Mouse (Mus musculus) liver, embryonic 13.5 days (tissue): ENCODE results near the gene Phtf2. TPM values are rescaled to one million over a fixed set of nuclear protein-coding genes. Genes with fewer than 3 reads are reported as not detected.
"Not testable (repeated sequence)": the region's sequence is repeated elsewhere in the genome, so short reads cannot be mapped to it uniquely, and the experiment has no call there.

Experiments
- ATAC-seq: fragments of 200-750 bp; cut with Nextera tagmentation; 2 replicates; pipeline ENCODE4 v1.8.0; 2017; ENCODE audit warnings: low read depth, mild to moderate bottlenecking, moderate number of reproducible peaks, moderate library complexity
- DNase-seq: peaks from one replicate; pipeline ENCODE4 v3.0.0; 2022
- H3K27ac ChIP-seq: fragments of 300-500 bp; sonication (generic); 2 replicates; pipeline ENCODE4 v1.5.1; 2015; ENCODE audit warnings: moderate library complexity, mild to moderate bottlenecking, inconsistent platforms
- H3K27me3 ChIP-seq: fragments of 300-500 bp; sonication (generic); 2 replicates; pipeline ENCODE4 v1.6.1; 2015; ENCODE audit warnings: mild to moderate bottlenecking, inconsistent platforms
- H3K36me3 ChIP-seq: fragments of 300-500 bp; sonication (generic); 2 replicates; pipeline ENCODE4 v1.6.1; 2015; ENCODE audit warnings: mild to moderate bottlenecking, inconsistent platforms
- H3K4me1 ChIP-seq: fragments of 300-500 bp; sonication (generic); replicated peaks from 2 replicates; pipeline ENCODE4 v1.6.1; 2015; ENCODE audit warnings: inconsistent platforms
- H3K4me2 ChIP-seq: fragments of 300-500 bp; sonication (generic); 2 replicates; pipeline ENCODE4 v1.6.1; 2015; ENCODE audit warnings: inconsistent platforms, mild to moderate bottlenecking, moderate library complexity
- H3K4me3 ChIP-seq: fragments of 300-500 bp; sonication (generic); replicated peaks from 2 replicates; pipeline ENCODE4 v1.5.1; 2015; ENCODE audit warnings: mild to moderate bottlenecking, inconsistent platforms
- H3K9ac ChIP-seq: fragments of 300-500 bp; sonication (generic); 2 replicates; pipeline ENCODE4 v1.6.1; 2015; ENCODE audit warnings: mild to moderate bottlenecking, inconsistent platforms
- H3K9me3 ChIP-seq: fragments of 300-500 bp; sonication (generic); replicated peaks from 2 replicates; pipeline ENCODE4 v1.6.1; 2016; ENCODE audit warnings: inconsistent platforms
- WGBS: fragments of 180-500 bp; shearing (Covaris S2); methylation state at CpG from one replicate; pipeline ENCODE4 v1.1.7; 2015; ENCODE audit not compliant: insufficient replicate concordance; 5-methylcytosine and 5-hydroxymethylcytosine counted together
- polyA plus RNA-seq: library from polyadenylated mRNA; unstranded; fragments of >200 nt; fragmentation: Nextera tagmentation; extraction: Ambion mirVana; gene quantifications from 2 replicates; pipeline ENCODE4 v1.2.1, GENCODE M21; 2015

Gene Phtf2
- polyA plus RNA-seq, 1 experiment from 2014 or later = 6.2 TPM

DNA sequence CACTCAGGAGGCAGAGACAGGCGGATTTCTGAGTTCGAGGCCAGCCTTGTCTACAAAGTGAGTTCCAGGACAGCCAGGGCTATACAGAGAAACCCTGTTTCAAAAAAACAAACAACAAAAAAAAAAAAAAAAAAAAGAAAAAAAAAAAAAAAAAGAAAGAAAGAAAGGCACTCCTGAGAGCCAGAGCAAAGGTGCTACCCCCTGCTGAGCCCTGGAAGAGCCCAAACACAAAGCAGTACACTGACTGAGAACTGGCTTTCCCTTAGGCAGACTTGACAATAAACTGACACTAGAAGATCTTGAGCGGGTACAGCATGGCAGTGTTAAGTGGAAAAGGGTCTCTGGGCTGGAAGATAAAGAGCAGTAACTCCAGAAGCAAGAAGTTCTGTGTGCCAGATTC, 119.5 kb downstream of the Phtf2 start:
- H3K4me3 ChIP-seq, ATAC-seq, H3K9me3 ChIP-seq, H3K27ac ChIP-seq, H3K4me1 ChIP-seq, DNase-seq, H3K9ac ChIP-seq, H3K4me2 ChIP-seq, H3K27me3 ChIP-seq: not testable (repeated sequence)
- 74% methylated on average over 3 of the region's 3 CpGs for WGBS
- H3K36me3 ChIP-seq = peaks cover 16% of the 10 kb centered on the region

DNA sequence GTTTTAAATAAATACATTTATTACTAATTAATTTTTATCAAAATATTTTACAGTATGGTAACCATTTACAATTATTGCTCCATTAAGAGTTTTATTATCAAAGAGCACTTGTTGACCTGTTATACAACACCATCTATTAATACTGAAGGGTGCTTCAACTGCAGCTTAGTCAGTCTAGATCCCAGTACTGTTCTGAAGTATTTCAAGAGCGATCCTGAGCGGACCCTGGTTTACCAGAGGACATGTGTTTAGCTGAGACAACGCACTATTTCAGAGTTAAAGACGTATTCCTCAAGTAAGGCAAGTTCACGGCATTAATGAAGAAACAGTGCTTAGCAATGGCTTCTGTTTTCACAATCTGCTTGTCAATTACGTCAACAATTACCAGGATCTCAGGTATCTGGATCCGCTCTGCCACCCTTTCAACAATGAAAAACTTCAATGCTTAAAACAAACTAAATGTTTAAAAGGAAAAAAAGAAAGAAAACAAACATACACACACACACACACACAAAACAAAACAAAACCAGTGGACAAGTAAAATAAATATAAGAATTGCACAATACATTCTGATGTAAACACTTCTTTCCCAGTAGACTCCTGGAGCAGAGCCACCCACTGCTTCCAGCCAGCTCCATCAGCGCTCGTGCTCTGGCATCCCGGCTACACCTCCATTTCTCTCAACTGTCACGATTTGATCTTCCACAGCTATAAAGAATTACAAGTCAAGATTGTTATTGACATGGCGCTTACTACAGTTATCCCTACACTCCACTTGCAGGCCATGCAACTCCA, 121.4 kb downstream of the Phtf2 start:
- no peaks in the 10 kb centered on the region for H3K27me3 ChIP-seq
- H3K36me3 ChIP-seq = peaks cover 14% of the 10 kb centered on the region
- H3K4me1 ChIP-seq = no peaks in the 10 kb centered on the region
- no peak for ATAC-seq
- no peak overlapping the region for H3K4me3 ChIP-seq
- no peak overlapping the region for H3K9ac ChIP-seq
- 79% methylated on average over 12 of the region's 12 CpGs for WGBS
- no peaks in the 10 kb centered on the region for H3K9me3 ChIP-seq
- H3K4me2 ChIP-seq = no peak overlapping the region
- H3K27ac ChIP-seq = no peak overlapping the region
- no peak for DNase-seq

- H3K27ac ChIP-seq = no peak overlapping the region
- H3K4me1 ChIP-seq = no peaks in the 10 kb centered on the region
- WGBS = 64% methylated on average over 5 of the region's 5 CpGs
- H3K27me3 ChIP-seq = no peaks in the 10 kb centered on the region
- no peak for DNase-seq
- H3K4me3 ChIP-seq = no peak overlapping the region
- peaks cover 10% of the 10 kb centered on the region for H3K36me3 ChIP-seq
- no peak overlapping the region for H3K4me2 ChIP-seq
- ATAC-seq = no peak
- no peaks in the 10 kb centered on the region for H3K9me3 ChIP-seq
- no peak overlapping the region for H3K9ac ChIP-seq
These were observed 122.2 kb downstream of the Phtf2 start for GRCm38 (mm10) chr5:20759771-20760170.

- H3K27ac ChIP-seq = no peak overlapping the region
- no peaks in the 10 kb centered on the region for H3K27me3 ChIP-seq
- no peak for DNase-seq
- H3K9me3 ChIP-seq = no peaks in the 10 kb centered on the region
- no peak overlapping the region for H3K9ac ChIP-seq
- H3K36me3 ChIP-seq = 0 out of 2 replicates have a peak, but pooled peaks cover 6% of the 10 kb centered on the region
- no peak overlapping the region for H3K4me2 ChIP-seq
- no peak for ATAC-seq
- no peak overlapping the region for H3K4me3 ChIP-seq
- 71% methylated on average over 5 of the region's 5 CpGs for WGBS
- H3K4me1 ChIP-seq = no peaks in the 10 kb centered on the region
These were observed 128.0 kb downstream of the Phtf2 start for GRCm38 (mm10) chr5:20753963-20754362.

GRCm38 (mm10) chr5:20753096-20753495, 128.8 kb downstream of the Phtf2 start:
- Histone ChIP-seq H3K4me3 (no peak overlapping the region), H3K9ac (no peak overlapping the region), H3K36me3 (no peaks in the 10 kb centered on the region), H3K4me2 (no peak overlapping the region), H3K27ac (no peak overlapping the region), H3K27me3 (no peaks in the 10 kb centered on the region), H3K4me1 (no peaks in the 10 kb centered on the region), H3K9me3 (no peaks in the 10 kb centered on the region)
- ATAC-seq (no peak), DNase-seq (no peak)
- 50% methylated on average over 2 of the region's 2 CpGs for WGBS

DNA sequence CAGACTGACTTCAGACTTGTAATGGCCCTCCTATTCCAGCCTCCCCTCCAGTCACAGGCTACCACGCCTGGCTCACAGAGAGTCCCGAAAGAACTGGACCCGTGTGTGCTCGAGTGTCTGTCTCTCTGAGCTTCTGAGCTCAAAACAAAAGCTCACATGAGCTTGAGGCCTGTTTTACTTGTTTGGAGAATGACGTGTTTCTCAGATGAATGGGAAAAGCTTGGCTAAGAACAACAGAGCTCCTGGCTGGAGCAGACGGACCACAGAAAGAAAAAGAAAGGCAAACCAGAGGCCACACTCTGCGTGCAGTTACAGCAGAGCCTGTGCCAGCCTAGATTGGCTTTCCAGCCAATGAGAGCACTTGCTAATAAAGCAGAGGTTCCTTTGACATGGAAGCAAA, 130.2 kb downstream of the Phtf2 start:
- Histone ChIP-seq H3K4me1 (no peaks in the 10 kb centered on the region), H3K27me3 (no peaks in the 10 kb centered on the region), H3K9me3 (no peaks in the 10 kb centered on the region), H3K4me2 (no peak overlapping the region), H3K9ac (no peak overlapping the region), H3K27ac (no peak overlapping the region), H3K36me3 (no peaks in the 10 kb centered on the region), H3K4me3 (no peak overlapping the region)
- no peak for DNase-seq
- 70% methylated on average over 7 of the region's 7 CpGs for WGBS
- no peak for ATAC-seq

- no peaks in the 10 kb centered on the region for H3K4me1 ChIP-seq
- H3K4me3 ChIP-seq = no peak overlapping the region
- H3K9me3 ChIP-seq = no peaks in the 10 kb centered on the region
- no peak for ATAC-seq
- no peak overlapping the region for H3K4me2 ChIP-seq
- H3K9ac ChIP-seq = no peak overlapping the region
- no peaks in the 10 kb centered on the region for H3K36me3 ChIP-seq
- WGBS = 65% methylated on average over 7 of the region's 7 CpGs
- no peaks in the 10 kb centered on the region for H3K27me3 ChIP-seq
- DNase-seq = no peak
- no peak overlapping the region for H3K27ac ChIP-seq
These were observed 130.9 kb downstream of the Phtf2 start for GRCm38 (mm10) chr5:20751000-20751399.

- DNase-seq (no peak), ATAC-seq (no peak)
- no peak overlapping the region for H3K9ac ChIP-seq
- no peak overlapping the region for H3K4me2 ChIP-seq
- no peak overlapping the region for H3K27ac ChIP-seq
- no peaks in the 10 kb centered on the region for H3K4me1 ChIP-seq
- WGBS = 22% methylated on average over 3 of the region's 3 CpGs
- H3K9me3 ChIP-seq = no peaks in the 10 kb centered on the region
- no peaks in the 10 kb centered on the region for H3K36me3 ChIP-seq
- H3K27me3 ChIP-seq = no peaks in the 10 kb centered on the region
- H3K4me3 ChIP-seq = no peak overlapping the region
These were observed 132.4 kb downstream of the Phtf2 start for GRCm38 (mm10) chr5:20749535-20749934.

DNA sequence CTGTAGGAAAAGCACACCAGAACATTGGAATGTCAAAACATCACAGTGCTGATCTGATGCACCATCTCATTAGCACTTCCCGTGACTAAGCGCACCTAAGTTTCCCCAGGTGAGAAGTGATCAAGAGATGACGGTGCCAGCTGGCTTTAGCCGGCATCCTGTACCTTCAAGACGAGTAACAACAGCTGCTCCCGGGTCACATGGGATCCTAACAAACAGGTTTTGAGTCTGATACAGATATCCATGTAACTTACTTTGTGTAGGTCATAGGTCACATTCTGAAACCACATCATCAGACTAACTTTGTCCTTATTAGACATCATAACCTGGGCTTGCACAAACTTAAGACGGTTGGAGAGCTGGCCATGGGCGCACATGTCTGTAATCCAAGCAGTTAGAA, 133.1 kb downstream of the Phtf2 start:
- Histone ChIP-seq H3K9me3 (no peaks in the 10 kb centered on the region), H3K4me2 (no peak overlapping the region), H3K4me3 (no peak overlapping the region), H3K4me1 (no peaks in the 10 kb centered on the region), H3K27me3 (no peaks in the 10 kb centered on the region), H3K9ac (no peak overlapping the region), H3K27ac (no peak overlapping the region), H3K36me3 (no peaks in the 10 kb centered on the region)
- ATAC-seq (no peak), DNase-seq (no peak)
- 79% methylated on average over 8 of the region's 8 CpGs for WGBS

GRCm38 (mm10) chr5:20748142-20748541, 133.8 kb downstream of the Phtf2 start:
- Histone ChIP-seq H3K4me2 (no peak overlapping the region), H3K9ac (no peak overlapping the region), H3K27me3 (no peaks in the 10 kb centered on the region), H3K36me3 (no peaks in the 10 kb centered on the region), H3K4me1 (no peaks in the 10 kb centered on the region), H3K27ac (no peak overlapping the region), H3K9me3 (no peaks in the 10 kb centered on the region), H3K4me3 (no peak overlapping the region)
- WGBS = 75% methylated on average over 4 of the region's 4 CpGs
- DNase-seq (no peak), ATAC-seq (no peak)

- ATAC-seq (no peak), DNase-seq (no peak)
- H3K9me3 ChIP-seq = no peaks in the 10 kb centered on the region
- H3K27ac ChIP-seq = no peak overlapping the region
- no peak overlapping the region for H3K4me2 ChIP-seq
- no peak overlapping the region for H3K9ac ChIP-seq
- H3K4me3 ChIP-seq = no peak overlapping the region
- WGBS = 83% methylated on average over 8 of the region's 8 CpGs
- no peaks in the 10 kb centered on the region for H3K36me3 ChIP-seq
- H3K27me3 ChIP-seq = no peaks in the 10 kb centered on the region
- H3K4me1 ChIP-seq = no peaks in the 10 kb centered on the region
These were observed 140.0 kb downstream of the Phtf2 start for GRCm38 (mm10) chr5:20741936-20742335.

DNA sequence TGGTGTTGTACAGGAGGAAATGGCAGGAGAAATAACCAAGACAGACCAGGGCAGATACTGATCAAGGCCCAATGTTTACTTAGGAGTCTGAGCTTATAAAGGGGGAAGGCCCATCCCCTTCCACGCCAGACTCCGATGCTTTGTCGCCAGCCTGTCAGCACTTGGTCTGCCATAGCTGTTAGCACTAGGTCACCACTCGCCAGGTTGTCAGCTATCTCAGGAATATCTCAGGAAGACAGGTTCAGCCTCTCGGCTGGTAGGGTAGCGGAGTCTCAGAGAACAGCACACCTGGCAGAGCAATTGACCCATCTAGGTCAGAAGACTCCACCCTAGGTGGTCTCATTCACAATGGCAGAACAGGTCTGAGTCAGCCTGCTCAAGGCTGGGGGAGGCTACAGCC, 140.7 kb downstream of the Phtf2 start:
- H3K9me3 ChIP-seq = no peaks in the 10 kb centered on the region
- H3K27ac ChIP-seq = no peak overlapping the region
- DNase-seq = no peak
- no peak for ATAC-seq
- no peak overlapping the region for H3K4me2 ChIP-seq
- 72% methylated on average over 6 of the region's 6 CpGs for WGBS
- H3K4me1 ChIP-seq = no peaks in the 10 kb centered on the region
- no peaks in the 10 kb centered on the region for H3K27me3 ChIP-seq
- H3K36me3 ChIP-seq = no peaks in the 10 kb centered on the region
- no peak overlapping the region for H3K9ac ChIP-seq
- no peak overlapping the region for H3K4me3 ChIP-seq
